Mouse (Mus musculus): ENCODE measurements at regions not wholly inside any gene's neighbourhood (a gene's known extent, or its start where the extent isn't known, plus 50 kb on each side); places are given as distances from the start of the nearest gene placed in this dataset.

DNA sequence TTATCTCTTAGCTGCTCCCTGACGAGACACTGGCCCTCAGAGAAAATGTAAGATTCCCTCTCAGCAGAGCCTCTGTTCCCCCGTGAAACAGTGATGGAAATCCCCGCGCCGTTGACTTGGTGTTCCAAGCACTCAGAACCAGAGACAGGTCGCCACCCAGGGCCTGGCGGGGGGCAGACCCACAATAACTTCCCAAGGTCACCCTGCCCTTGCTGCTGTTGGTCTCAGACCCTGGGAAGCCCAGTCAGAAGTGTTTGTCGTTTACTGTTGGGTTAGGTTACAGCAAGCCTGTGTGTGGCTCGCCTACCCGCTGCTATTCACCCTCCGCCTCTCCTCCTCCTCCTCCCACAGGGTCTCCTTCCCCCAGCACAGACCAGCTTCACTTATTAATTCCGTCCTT is 154.2 kb upstream of the Eomes start:
- DNase-seq (ENCODE audit: low read depth, low spot score) = no peak

DNA sequence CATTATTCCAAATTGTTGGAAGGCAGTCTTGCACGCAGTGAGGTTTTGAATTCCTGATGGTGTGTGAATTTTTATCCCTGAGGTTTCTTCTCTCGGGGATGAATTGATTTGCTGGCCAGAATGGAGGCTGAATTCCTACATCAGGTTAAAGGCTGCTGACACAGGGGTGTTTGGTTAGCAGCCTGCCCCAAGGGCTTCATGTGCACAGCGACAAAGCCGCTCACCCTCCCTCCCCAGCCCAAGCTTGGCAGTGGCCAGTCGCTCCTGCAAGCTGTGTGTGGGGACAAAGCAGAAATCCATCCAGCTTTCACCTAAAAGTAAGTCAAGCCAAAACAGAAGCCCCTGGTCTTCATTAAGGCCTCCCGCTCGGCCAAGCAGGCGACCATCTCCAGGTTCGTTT is 151.4 kb upstream of the Eomes start:
- DNase-seq (ENCODE audit: low read depth, low spot score) = no peak

DNA sequence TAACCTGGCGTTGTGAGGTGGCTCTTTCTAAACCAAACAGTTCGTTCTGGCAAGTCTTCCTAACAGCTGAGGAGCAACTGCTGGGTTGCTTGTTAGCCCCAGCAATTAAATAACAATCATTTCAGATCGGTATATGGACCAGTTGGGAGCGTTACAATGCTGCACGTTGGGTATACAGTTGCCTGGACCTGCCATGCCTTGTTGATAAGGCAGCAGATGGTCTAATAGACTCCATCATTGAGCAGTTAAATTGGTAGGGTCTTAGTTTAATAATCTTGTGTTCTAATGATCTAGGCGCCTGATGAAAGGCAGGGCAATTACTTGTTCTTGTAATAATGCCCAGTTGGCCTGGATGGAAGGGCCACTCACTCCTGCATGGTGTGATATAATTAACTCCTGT is 150.1 kb upstream of the Eomes start:
- no peak for DNase-seq (ENCODE audit: low read depth, low spot score)

DNA sequence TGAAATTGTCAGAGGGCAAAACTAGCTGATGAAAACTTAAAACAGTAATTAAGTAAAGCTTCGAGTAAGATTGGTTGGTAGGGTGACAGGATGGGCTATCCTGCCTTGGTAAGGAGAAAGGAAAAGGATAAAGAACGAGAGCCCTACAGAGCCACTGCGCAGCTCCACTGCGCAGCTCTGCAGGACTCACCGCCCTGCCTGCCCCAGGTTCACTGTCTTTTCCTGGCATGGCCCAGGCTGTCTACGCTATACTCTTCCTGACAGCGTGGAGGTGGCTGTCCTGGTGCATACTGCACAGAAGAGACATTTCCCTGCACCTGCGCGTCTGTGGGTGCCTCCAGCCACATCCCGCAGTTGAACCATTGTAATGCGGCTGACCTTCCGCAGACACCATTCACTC is 136.6 kb upstream of the Eomes start:
- no peak for DNase-seq (ENCODE audit: low read depth, low spot score)

DNA sequence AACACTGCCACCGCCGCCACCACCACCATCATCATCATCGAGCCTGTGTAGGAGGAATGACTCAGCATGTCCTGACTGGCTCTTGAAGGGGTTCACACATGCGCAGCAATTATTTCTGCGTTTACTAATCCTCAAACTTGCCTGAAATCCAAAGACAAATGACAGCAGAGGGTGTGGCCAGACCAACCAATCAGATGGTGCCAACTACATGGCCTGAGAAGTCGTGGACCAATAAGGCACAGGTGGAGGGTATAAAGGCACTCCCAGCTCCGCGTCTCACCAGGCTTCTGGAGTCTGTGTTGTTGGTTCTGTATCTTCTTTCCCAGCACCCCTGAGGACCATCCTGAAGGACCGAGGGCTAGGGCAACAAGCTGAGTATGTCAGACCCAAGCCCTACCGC is 123.1 kb upstream of the Eomes start:
- DNase-seq (ENCODE audit: low read depth, low spot score) = no peak

DNA sequence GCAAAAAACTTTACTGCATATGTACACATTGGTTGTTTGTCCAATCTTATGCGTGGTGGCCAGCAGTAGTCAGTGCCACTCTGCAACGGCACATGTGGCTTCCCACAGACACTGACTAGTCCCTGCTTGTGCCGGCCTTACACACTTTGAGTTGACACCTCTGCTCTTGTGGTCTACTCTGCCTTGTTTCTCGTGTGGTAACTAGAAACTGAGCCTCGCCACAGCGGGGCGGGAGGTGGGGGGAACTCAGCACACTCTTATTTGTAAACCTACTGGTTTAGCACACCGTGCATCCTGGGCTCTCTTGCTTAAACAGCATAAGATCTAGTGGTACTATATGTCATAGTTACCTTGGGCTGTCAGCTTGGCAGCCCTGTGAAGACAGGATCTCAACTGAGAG is 120.6 kb upstream of the Eomes start:
- DNase-seq (ENCODE audit: low read depth, low spot score) = no peak

DNA sequence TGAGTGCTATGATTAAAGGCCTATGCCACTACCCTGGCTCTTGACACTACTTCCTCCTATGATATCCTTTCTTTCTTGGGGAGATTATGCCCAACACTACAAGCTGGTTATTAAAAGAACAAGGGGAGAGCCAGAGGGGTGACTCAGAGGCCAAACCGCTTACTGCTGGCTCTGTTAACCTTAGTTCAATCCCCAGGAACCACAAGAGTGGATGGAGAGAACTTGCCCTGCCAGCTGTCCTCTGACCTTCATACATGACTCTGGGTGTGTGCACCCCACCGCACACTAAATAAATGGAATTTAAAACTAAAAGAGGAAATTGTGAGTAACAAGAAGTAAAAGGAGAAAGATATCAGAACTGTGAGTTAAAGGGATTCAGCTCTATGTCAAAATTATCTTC is 114.1 kb upstream of the Eomes start:
- DNase-seq (ENCODE audit: low read depth, low spot score) = no peak

DNA sequence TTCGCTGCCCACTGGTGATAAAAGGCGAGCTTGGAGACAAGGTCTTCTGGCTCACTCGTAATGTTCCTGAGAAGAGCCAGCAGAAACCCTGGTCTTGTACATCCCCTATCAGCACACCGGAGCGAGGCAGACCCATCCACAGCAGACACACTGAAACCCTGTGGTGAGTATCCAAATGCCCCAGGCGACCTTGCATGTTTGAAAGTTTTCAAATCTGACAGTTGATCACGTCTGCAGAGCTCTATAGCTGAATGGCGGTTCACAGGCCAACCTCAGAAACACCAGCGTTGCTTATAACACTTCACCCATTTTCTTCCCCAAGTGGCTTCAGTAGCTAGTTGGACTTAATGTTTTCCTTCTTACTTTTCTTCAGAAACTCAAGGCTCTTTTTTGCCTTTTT is 112.6 kb upstream of the Eomes start:
- no peak for DNase-seq (ENCODE audit: low read depth, low spot score)

DNA sequence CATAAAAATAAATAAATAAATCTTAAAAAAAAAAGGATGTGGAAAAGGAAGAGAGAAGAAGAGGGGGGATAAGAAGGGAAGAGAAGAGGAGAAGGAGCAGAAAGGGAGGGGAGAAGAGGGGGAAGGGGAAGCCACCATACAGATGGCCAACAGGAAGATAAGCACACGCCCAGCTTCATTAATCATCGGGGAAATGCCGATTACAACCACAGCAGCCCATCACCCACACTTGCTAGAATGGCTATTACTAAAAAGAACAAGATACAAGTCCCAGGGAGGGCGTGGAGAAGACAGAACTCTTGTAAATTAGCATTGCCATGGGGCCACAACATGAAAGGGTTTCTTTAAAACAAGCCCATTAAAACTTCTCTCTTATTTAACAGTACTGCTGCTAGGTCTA is 110.7 kb upstream of the Eomes start:
- DNase-seq (ENCODE audit: low read depth, low spot score) = no peak

DNA sequence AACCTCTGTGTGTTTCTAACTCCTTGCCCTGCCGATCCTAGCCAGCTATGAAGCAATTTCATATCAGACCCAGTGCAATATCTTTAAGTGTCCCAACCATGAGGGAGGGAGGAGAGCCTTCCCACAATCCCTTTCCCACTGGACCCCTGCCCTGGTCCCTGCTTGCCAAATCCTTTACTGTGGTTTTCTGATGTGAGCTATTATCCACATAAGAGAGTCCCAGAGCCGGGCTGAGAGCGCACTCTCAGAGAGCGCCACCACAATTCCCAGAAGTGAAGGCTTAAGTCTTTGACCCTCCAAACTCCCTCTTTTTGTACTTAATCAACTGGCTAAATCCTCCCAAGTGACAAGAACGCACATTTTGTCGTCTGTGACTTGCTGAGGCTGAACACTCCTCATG is 107.4 kb upstream of the Eomes start:
- no peak for DNase-seq (ENCODE audit: low read depth, low spot score)

DNA sequence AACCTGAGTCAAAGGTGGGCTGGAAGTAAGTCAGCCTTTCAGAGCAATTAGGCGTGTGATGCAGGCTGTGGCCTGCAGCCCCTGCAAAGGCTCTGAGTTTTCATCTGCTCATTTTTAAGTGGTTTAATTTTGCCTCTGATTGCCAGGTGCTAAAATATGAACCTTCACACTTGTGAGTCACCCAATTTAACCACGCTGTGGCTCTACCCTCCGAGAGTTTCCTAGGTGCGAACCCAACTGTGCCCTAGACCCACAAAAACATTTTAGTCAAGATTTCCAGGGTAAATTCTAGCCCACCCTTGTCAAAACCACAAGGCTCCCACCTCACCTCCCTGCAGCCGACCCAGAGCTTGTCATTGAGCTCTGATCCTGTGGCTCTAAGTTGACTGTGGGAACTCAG is 103.3 kb upstream of the Eomes start:
- no peak for DNase-seq (ENCODE audit: low read depth, low spot score)

DNA sequence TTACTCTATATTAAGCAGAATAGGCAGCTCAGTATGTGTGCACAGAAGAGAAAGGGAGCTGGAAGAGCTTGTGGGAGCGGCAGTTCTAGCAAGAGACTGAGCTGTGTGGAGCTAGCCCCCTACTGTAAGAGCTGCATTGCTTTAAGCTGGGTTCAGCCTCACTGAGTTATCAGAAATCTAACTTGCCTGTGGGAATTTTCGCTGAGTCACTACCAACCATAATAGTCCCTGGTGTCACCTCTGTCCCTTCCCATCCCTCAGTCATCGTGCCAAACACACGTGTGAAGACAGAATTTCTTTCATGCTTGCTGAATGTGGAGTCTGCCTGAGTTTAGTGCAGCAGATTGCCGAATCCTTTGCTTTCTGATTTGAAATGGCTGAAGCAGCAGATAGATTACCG is 99.0 kb upstream of the Eomes start:
- no peak for DNase-seq (ENCODE audit: low read depth, low spot score)

DNA sequence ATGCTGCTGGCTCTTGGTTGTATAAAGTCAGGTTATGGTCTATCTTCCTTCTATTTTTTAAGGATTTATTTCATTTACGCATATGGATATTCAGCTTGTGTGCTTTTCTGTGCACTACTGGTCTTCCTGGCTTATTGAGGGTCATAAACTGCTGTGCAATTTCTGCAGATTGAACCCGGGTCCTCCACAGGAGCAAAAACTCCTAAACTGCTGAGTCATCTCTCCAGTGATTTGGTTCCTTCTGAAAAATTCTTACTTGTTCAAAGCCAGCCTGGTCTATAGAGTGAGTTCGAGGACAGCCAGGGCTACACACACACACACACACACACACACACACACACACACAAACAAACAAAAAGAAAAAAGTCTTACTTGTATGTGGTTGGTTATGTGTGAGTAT is 95.5 kb upstream of the Eomes start:
- DNase-seq (ENCODE audit: low read depth, low spot score) = no peak

DNA sequence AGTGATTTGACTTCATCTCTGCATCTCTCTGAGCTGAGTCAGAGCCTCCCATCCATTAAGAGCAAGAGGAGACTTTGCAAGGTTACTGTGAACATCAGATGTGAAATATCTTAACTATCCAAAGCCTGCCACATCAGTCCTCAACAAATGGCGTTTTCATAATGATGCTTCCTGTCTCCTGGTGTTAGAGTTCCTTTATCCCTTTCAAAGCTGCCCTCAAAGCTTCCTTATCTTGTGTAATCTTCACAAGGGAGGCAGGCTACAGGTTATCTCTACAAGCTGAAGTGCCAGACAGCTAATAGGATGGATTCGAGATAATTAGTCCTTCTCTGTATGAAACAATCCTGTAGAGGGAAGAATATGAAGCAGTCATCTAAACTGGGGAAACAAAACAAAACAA is 93.4 kb upstream of the Eomes start:
- DNase-seq (ENCODE audit: low read depth, low spot score) = no peak

DNA sequence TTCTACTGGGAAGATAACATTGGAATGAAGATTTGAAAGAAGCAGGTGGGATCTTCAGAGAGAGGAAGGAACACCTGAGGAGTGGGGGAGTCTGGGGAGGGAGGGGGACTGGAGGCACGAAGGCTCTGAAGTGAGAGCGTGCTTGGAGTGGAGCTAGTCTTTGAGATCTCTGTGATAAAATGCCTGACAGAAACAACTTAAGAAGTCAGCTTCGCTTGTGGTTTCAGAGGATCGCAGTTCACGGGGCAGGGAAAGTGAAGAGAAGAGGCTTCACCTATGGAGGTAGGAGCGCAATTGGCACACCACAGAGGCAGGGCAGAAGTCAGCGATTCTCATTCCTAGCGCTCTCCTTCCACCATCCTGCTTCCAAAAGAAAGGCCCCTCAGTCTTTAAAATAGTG is 90.4 kb upstream of the Eomes start:
- no peak for DNase-seq (ENCODE audit: low read depth, low spot score)

DNA sequence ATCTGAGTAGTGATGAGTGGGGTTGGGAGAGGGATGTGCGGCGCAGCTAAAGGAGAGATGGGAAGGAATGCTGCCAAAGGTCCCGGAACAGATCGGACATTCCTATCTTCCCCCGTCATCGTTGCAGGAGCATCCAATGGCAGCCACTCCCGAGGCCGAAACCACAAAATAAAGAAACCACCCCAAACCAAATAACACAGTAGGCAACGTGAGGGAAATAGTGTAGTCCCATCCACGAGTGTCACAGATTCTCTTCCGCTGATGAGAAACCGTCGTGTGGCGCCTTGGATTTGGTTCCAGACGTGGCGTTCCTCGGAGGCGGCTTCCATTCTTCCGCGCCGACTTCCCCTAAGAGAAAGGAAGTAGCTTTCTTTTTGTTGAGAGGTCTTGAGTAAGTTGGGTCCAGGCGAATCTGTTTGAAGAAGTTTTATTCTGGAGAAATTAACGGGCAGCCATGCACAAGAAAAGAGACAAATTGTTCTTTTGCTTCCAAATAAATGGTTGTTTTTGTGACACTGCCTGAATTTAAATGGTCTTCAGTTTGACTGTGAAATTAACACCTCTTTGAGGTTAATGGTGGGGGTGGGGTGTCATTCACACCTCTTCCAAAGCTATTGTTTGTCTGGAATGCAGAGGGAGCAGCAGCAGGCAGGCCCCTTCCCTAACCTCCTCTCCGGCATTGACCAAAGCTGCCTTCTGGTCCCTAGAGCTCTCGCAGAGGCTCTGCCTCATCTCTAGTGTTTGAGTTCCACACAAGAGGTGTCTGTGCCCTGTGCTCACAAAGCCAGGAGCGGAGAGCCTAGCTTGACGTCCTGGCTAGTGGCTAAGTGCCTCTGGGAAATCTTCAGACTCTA is 88.3 kb upstream of the Eomes start:
- peak; percentile 7 for DNase-seq (ENCODE audit: low read depth, low spot score)

DNA sequence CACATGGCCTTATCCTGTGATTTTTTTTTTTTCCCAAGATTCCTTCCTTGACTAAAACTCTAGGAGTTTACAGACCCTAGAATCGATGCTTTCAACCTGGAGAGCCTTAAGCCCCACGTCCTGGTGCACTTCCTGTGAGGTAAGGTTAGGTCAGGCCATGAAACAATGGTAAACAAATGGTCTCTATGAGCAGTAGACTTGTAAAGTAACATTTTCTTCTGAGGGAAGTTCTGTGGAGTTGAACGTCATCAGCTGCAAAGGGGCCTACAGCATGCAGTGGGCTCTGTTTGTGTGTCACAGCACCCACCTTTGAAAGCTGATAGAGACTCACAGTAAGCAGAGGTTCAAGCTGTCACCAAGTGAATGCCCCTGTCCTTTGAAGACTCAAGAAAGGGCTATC is 87.3 kb upstream of the Eomes start:
- DNase-seq (ENCODE audit: low read depth, low spot score) = no peak

DNA sequence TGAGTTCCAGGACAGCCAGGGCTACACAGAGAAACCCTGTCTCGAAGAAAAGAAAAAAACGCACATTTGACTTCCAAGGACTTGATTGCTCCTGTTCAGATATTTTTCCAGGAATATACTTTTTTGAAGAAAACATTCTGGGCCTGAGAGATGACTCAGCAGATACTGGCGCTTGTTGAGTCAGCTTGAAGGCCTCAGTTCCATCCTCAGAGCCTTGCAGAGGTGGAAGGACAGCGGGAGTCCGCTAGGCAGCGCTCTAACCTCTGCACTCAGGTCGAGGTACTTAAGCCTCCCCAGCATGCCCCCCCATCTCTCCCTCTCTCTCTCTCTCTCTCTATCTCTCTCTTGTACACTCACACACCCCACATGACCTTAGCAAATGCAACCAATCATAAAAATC is 86.3 kb upstream of the Eomes start:
- no peak for DNase-seq (ENCODE audit: low read depth, low spot score)

DNA sequence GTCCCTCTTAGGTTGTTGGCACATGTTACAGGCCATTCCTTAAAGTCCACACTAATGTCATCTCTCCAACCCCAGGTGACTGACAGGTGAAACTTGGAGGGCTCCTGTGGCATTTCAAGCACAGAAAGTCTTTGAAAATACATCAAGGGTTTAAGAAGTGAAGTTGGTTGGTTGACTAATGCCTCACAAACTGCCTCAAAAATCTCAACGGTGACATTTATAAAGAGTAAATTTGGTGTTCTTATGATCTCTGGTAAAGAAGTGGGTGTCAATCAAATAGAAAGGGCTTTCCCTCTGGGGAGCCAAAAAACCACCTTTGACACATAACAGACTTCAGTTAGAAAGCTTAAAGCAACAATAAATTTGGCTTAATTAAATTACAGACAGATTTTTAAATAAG is 85.2 kb upstream of the Eomes start:
- no peak for DNase-seq (ENCODE audit: low read depth, low spot score)

DNA sequence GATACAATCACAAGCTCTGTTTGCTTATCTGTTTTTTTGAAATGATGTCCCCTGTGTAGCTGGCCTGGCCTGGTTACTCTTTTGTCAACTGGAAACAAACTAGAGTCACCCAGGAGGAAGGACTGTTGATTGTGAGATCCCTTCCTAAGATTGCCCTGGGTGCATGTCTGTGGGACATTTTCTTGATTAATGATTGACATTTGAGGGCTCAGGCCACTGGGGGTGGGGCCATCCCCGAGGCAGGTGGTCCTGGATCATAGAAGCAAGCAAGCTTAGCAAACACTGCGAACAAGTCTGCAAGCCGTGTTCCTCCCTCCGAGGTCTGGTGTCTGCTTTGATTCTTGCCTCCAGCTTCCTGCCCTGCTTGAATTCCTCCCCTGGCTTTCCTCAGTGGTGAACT is 84.4 kb upstream of the Eomes start:
- no peak for DNase-seq (ENCODE audit: low read depth, low spot score)

DNA sequence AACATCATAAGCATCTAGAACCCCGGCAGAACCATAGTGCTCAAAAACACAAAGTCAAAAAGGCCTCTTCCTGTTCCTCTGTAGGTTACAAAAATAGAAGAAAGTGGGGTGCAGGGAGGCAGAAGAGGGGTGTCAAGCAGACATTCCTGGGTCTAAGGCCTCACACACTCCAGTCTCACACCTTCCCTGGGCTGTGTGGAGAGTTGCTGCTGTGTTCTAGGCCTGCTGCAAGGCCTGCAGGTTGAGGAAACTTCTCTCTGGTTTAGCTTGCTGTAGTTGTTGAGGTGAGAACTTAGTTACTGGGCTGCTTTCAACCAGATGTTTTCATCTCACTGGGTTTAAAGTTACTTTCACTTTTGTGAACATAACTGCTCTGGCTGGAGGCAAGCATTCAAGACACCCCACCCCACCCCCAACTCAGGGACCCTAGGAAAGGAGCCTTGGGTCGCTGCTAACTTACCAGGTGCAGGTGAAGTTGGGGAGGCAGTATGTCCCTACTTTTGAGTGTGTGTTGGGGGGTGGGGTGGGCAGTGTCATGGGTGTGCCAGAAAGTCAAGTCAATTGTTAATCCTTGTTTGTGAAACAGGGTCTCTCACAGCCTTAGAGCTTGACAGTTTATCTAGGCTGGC is 81.5 kb upstream of the Eomes start:
- no peak for DNase-seq (ENCODE audit: low read depth, low spot score)

DNA sequence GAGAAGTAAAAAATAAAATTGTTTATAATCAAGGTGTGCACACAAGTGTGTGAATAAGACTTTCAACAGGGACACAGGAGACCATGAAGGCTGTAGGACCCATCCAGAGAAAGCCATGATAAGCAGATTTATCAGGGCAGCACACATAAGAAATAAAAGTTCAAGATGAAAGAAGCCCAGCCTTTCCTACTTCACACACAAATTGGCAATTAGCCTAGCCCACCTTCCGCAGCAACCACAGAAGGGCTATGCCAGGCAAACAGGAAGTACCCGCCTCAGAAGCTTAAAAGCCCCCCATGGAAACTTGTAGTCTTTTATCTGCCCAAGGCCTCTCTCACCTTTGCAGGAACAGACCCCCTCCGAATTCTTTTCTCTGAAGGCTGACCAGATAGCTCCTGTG is 77.5 kb upstream of the Eomes start:
- no peak for DNase-seq (ENCODE audit: low read depth, low spot score)

DNA sequence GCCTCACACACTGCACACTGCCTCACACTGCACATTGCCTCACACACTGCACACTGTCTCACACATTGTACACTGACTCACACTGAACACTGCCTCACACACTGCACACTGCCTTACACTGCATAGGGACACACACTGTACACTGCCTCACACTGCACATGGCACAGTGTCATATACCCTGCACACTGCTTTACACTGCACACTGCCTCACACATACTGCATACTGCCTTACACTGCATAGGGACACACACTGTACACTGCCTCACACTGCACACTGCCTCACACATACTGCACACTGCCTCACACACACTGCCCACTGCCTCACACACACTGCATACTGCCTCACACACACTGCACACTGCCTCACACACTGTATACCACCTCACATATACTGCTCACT is 76.8 kb upstream of the Eomes start:
- DNase-seq (ENCODE audit: low read depth, low spot score) = no peak

DNA sequence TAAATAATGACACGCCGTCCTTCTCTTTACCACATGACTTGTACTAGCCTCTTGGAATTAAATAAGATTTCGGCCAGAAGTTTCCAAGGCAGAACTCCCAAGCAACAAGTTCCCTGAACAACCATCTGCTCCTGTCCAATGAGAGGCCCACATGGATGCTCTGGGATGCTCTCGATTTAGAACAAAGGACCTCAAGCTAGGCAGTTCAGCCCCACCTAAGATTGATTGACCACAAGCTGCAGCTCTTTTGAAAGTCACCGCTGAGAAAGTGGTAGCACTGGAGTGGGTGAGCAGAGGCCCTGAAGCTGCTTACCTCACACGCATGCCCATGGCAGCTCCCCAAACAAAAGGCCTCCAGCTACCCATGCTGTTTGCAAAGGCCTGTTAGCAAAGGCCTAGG is 73.1 kb upstream of the Eomes start:
- DNase-seq (ENCODE audit: low read depth, low spot score) = no peak
